Mouse (Mus musculus) 416B (cell line): ENCODE results near the gene Gm36079.
"Not testable (repeated sequence)": the region's sequence is repeated elsewhere in the genome, so short reads cannot be mapped to it uniquely, and the experiment has no call there.

Experiments
- DNase-seq: peaks from one replicate; pipeline ENCODE4 v3.0.0; 2011; ENCODE audit warnings: low read depth

Gm36079 gene

DNA sequence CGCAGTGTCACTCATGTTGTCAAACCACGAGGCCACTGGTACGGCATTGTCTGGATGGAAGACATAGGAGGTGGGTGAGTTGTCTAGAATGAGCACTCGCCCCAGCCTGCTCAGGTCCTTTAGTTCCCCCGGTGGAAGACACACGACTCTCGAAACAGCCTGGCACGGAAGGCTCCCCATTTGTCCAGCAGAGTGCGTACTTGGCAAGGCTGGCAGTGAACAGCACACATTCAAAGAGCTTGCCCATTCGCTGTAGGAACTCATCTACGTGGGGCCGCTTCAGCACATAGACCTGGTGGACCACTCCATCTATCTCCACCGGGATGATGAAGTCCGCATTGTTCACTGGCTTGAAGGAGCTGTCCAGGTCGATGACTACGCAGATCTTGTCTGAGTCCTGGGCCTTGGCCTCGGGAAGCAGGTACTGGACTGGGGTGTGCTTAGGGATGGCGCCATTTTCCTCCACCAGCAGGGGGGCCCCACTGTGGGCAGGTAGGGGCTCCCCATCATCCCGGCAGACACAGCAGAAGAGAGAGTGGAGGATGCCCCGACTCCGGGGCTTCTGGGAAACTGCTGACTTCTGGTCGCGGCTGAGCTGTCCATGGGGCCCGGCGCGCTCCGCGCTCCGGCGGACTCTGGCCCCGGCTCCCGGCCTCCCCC, 11.3 kb downstream of the Gm36079 start:
- not testable (repeated sequence) for DNase-seq

DNA sequence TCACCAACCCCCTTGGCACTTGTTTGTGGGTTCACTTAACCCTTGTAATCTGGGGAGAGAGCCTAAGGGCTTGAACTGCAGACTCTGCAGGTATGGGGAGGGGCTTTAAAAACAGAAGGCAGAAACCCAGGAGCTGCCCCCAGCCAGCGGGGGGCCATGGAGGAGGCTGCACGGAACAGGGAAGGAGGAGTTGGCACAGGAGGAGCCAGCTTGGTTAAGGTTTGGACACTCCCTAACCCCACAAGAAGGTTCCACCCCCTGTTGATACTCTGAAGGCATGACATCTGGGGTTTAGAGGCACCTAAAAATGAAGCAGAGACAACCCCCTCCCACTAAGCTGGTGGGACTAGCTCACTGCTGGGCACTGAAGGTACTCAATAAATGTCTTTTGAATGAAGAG, 12.8 kb downstream of the Gm36079 start:
- DNase-seq: not testable (repeated sequence)

DNA sequence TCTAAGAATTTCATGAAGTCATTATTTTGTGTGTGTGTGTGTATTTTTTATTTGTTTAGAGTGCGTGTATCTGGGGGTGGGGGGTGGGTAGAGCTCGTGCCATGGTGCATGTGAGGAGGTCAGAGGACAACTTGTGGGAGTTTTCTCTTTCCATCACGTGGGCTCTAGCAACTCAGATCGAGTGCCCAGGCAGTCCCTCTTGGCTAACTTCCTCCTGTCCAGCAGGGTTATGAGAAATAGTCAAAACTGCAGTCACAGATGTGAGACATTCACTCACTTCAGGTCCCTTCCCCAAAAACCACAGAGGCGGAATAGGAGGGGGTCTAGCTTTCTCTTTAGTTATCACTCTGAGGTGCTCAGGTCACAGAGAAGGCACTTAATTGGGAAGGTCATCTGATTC, 13.3 kb downstream of the Gm36079 start:
- DNase-seq: not testable (repeated sequence)

DNA sequence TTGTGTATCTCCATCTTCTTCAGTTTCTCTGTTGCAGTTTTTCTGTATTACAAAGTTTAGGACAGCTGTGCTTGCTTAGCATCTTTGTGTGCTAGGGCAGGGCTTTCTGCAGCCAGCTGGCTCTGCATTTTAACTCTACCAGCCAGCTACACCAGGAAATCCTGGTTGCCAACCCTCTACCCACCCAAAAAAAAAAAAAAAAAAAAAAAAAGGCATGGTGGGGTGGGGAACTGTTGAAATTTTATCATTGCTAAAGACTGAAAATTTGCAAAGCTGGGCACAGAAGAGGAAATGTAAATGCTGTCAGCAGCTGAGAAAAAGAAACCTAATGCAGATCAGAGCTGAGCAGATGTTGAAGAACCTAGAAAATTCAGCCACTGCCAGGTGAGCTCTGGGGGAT, 16.7 kb downstream of the Gm36079 start:
- not testable (repeated sequence) for DNase-seq

DNA sequence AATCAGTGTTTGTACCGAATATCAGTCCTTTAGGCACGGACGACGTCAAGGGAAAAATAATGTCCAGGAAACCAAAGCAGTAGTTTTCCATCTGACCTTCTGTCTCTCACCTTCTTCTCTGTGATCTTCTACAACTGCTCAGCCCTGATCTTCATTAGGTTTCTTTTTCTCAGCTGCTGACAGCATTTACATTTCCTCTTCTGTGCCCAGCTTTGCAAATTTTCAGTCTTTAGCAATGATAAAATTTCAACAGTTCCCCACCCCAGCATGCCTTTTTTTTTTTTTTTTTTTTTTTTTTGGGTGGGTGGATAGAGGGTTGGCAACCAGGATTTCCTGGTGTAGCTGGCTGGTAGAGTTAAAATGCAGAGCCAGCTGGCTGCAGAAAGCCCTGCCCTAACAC, 27.6 kb downstream of the Gm36079 start:
- DNase-seq: not testable (repeated sequence)

DNA sequence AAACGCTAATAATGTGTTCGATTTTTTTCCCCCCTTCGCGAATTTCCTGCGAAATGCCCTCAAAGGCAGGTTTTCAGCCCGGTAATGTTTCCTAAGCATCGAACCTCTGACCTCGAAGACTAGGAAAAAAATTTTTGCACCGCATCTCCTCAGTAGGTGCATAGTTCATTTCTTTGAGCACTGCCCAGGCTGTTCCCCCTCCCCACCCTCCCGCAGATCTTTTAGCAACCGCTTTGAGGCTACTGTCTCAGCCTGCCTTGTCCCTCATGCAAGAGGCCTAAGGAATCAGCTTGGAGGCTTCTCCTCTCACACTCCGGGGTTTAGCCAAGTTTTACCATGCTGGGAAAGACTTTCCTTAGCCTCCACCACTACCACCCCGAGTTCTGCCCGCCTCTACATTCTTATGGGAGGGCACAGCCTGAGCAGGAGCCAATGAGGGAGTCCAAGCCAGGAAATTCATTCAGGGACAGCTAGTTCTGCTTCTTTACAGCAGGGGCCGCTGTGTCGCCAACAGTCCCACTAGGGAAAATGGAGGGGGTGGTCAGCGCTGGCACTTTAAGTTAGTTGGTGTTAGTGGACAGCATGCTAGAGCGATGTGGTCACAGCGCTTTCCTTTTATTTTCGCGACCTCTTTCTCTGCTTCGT, 28.2 kb downstream of the Gm36079 start:
- DNase-seq: not testable (repeated sequence)

DNA sequence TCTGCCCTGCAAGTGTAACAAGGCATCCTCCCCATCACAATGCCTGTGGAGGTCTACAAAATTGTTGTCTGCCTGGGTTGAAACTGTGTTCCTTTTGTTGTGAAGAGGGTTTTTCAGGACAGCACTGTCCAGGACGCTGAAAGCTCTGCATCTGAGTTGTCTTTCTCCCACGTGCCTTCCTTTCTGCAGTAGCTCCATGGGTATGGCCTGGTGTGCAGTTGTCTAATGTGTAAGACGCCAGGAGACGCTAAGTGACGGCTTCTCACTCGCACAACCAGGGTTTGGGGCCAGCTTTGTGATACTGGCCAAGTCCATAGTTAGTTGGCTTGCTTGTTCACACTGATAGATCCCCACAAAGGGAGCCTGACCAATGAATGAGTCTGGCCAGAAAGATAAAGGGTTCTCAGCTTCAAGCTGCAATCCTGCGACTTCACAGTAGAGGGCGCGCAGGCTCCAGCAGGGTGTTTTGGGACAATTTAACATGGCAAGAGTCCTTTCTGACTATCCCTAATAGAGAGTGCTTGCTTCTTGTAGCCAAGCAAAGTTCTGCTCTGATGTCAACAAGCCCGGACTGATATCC, 34.8 kb downstream of the Gm36079 start:
- DNase-seq: not testable (repeated sequence)

DNA sequence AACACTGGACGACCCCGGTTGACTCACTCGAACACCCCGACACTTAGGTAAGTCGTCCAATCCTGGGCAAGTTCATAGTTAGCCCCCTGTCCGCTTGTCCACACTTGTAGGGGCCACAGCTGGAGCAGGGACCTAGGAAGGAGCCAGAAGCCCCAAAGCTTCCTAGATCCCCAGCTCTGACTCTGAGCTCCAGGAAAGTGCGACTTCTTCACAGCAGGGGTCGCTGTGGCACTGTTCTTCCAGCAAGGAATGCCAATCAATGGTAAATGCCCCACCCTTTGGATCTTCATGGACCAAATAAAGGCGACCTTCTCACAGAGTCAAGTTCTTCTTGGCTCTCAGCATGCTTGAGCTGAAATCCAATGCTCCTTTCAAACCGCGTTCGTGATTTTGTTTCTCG, 35.5 kb downstream of the Gm36079 start:
- not testable (repeated sequence) for DNase-seq
